Mouse (Mus musculus) forebrain, postnatal 0 days (tissue): ENCODE data around the gene Birc5. TPM values are rescaled to one million over a fixed set of nuclear protein-coding genes. Genes with fewer than 3 reads are reported as not detected.

Experiments used
- ATAC-seq: fragments of 200-750 bp; cut with Nextera tagmentation; 2 replicates; pipeline ENCODE4 v1.8.0; 2017; ENCODE audit warnings: mild to moderate bottlenecking, moderate library complexity
- DNase-seq: peaks from one replicate; pipeline ENCODE4 v3.0.0-alpha.2; 2015
- H3K27ac ChIP-seq: fragments of 300-500 bp; sonication (generic); 2 replicates; pipeline ENCODE4 v1.5.1; 2014; ENCODE audit warnings: low read depth, mild to moderate bottlenecking, antibody characterized with exemption, low read length, moderate library complexity, mixed read lengths
- H3K27me3 ChIP-seq: fragments of 300-500 bp; sonication (generic); 2 replicates; pipeline ENCODE4 v1.6.1; 2014; ENCODE audit warnings: mild to moderate bottlenecking, low read length, mixed read lengths; ENCODE audit not compliant: insufficient read depth
- H3K36me3 ChIP-seq: fragments of 300-500 bp; sonication (generic); 2 replicates; pipeline ENCODE4 v1.6.1; 2014; ENCODE audit warnings: mild to moderate bottlenecking, moderate library complexity; ENCODE audit not compliant: insufficient read depth
- H3K4me1 ChIP-seq: fragments of 300-500 bp; sonication (generic); 2 replicates; pipeline ENCODE4 v1.6.1; 2014; ENCODE audit warnings: antibody characterized with exemption; ENCODE audit not compliant: insufficient read depth
- H3K4me2 ChIP-seq: fragments of 300-500 bp; sonication (generic); 2 replicates; pipeline ENCODE4 v1.6.1; 2014; ENCODE audit warnings: low read depth, mild to moderate bottlenecking, moderate library complexity
- H3K4me3 ChIP-seq: fragments of 300-500 bp; sonication (generic); 2 replicates; pipeline ENCODE4 v1.5.1; 2014; ENCODE audit warnings: low read depth, low read length, mixed read lengths
- H3K9ac ChIP-seq: fragments of 300-500 bp; sonication (generic); 2 replicates; pipeline ENCODE4 v1.6.1; 2014; ENCODE audit warnings: mild to moderate bottlenecking
- H3K9me3 ChIP-seq: fragments of 300-500 bp; sonication (generic); 2 replicates; pipeline ENCODE4 v1.6.1; 2016; ENCODE audit warnings: low read length
- CTCF ChIP-seq: sonication (generic); IDR thresholded peaks from 2 replicates; pipeline ENCODE4 v1.5.1; 2016; ENCODE audit warnings: antibody characterized with exemption, control low read depth, low read depth
- WGBS: fragments of 180-500 bp; shearing (Covaris S2); extraction: QIAGEN DNeasy Blood & Tissue Kit; methylation state at CpG from one replicate; pipeline ENCODE4 v1.1.7; 2014; 5-methylcytosine and 5-hydroxymethylcytosine counted together
- polyA plus RNA-seq: library from polyadenylated mRNA; unstranded; fragments of >200 nt; fragmentation: Nextera tagmentation; extraction: Ambion mirVana; gene quantifications from 2 replicates; pipeline ENCODE4 v1.2.1, GENCODE M21; 2015
- total RNA-seq: library from RNA; depleted of rRNA; stranded (reverse); fragments of >200 nt; gene quantifications from 2 replicates; pipeline ENCODE4 v1.2.3, GENCODE M21; 2014

Gene Birc5
- total and polyA plus RNA-seq, 2 experiments from 2014 or later: 6.2 to 24.9 TPM

DNA sequence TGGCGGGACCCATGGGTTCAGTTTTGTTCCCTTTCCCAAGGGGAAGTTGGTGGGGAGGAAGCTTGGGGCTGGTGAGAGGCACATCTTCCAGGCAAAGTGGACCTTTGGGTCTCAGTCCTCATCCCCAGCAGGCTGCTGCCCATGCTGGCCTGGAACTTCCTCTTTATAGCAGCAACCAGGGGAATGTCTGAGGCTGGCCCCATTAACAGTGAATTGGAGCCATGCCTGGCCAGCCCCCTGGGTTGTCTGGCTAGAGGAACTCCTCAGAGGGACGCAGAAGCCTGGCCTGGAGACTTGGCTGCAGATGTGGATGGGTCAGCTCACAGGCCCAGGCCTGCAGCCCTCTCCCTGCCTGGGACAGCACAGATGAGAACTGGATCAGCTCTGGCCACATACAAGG lies 15.8 kb downstream of the Birc5 start:
- no peak for ATAC-seq
- no peak for DNase-seq
- no peaks in the 10 kb centered on the region for H3K9me3 ChIP-seq
- no peak overlapping the region for H3K9ac ChIP-seq
- no peak overlapping the region for H3K27ac ChIP-seq
- no peaks in the 10 kb centered on the region for H3K4me1 ChIP-seq
- H3K27me3 ChIP-seq: no peaks in the 10 kb centered on the region; the same call in 1 of the 2 replicates
- H3K36me3 ChIP-seq: no peaks in the 10 kb centered on the region
- H3K4me3 ChIP-seq: no peak overlapping the region
- no peak overlapping the region for H3K4me2 ChIP-seq
- WGBS: 79% methylated on average over 2 of the region's 2 CpGs
- TF ChIP-seq CTCF: no peak

GRCm38 (mm10) chr11:117865988-117866387 lies 16.9 kb downstream of the Birc5 start:
- Histone ChIP-seq H3K27ac (no peak overlapping the region), H3K9ac (no peak overlapping the region), H3K9me3 (no peaks in the 10 kb centered on the region), H3K27me3 (no peaks in the 10 kb centered on the region), H3K4me2 (no peak overlapping the region), H3K4me1 (0 out of 2 replicates have a peak, but pooled peaks cover 1% of the 10 kb centered on the region), H3K4me3 (no peak overlapping the region), H3K36me3 (no peaks in the 10 kb centered on the region)
- WGBS: 11% methylated on average over 6 of the region's 6 CpGs
- ATAC-seq (no peak), DNase-seq (no peak)
- no peak for TF ChIP-seq CTCF

DNA sequence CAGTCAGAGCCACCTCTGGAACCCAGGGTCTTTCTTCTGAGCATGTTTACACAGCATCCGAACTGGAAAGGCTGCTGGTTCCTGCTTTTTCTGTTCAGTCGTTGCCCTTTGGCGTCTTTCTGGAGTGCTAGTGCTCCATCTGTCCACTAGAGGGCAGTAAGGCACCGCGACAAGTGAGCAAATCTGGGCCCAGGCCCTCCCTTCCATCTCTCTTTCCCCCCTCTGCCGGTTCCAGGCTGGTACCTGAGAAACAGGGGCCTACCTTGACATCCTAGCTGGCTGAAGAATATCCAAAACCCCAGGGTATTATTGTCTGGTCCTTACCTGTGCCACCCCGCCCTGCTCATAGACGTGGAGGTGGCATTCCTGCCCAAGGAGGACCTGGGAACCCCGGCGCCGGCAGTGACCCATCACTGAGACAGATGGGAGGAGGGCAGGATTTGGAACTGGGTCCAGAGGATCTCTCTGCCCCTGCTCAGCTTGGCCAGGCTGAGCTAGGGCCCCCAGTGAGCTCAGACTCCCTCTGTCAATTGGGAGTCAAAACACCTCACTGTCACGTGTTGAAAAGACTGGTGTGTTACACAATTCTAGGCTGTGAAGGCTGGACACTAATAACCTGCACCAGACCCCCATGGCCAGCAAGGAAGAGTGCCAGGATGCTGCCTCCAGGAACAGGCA lies 21.8 kb downstream of the Birc5 start:
- H3K27ac ChIP-seq: no peak overlapping the region
- no peaks in the 10 kb centered on the region for H3K27me3 ChIP-seq
- H3K9ac ChIP-seq: peak overlapping the region; percentile 31; the same call in 1 of the 2 replicates
- peak overlapping the region; percentile 6; the same call in 1 of the 2 replicates for H3K4me2 ChIP-seq
- H3K36me3 ChIP-seq: no peaks in the 10 kb centered on the region
- 36% methylated on average over 12 of the region's 12 CpGs for WGBS
- no peak overlapping the region for H3K4me3 ChIP-seq
- H3K4me1 ChIP-seq: 0 out of 2 replicates have a peak, but pooled peaks cover 3% of the 10 kb centered on the region
- DNase-seq: peak; percentile 92
- H3K9me3 ChIP-seq: no peaks in the 10 kb centered on the region
- ATAC-seq: peak; percentile 73
- peak; percentile 99 for TF ChIP-seq CTCF

GRCm38 (mm10) chr11:117871376-117871775 lies 22.3 kb downstream of the Birc5 start:
- no peak for DNase-seq
- ATAC-seq: no peak
- Histone ChIP-seq H3K9me3 (no peaks in the 10 kb centered on the region), H3K4me1 (0 out of 2 replicates have a peak, but pooled peaks cover 3% of the 10 kb centered on the region), H3K27ac (no peak overlapping the region), H3K36me3 (no peaks in the 10 kb centered on the region), H3K4me2 (no peak overlapping the region), H3K4me3 (no peak overlapping the region), H3K9ac (no peak overlapping the region), H3K27me3 (no peaks in the 10 kb centered on the region)
- TF ChIP-seq CTCF: no peak
- 77% methylated on average over 5 of the region's 5 CpGs for WGBS

DNA sequence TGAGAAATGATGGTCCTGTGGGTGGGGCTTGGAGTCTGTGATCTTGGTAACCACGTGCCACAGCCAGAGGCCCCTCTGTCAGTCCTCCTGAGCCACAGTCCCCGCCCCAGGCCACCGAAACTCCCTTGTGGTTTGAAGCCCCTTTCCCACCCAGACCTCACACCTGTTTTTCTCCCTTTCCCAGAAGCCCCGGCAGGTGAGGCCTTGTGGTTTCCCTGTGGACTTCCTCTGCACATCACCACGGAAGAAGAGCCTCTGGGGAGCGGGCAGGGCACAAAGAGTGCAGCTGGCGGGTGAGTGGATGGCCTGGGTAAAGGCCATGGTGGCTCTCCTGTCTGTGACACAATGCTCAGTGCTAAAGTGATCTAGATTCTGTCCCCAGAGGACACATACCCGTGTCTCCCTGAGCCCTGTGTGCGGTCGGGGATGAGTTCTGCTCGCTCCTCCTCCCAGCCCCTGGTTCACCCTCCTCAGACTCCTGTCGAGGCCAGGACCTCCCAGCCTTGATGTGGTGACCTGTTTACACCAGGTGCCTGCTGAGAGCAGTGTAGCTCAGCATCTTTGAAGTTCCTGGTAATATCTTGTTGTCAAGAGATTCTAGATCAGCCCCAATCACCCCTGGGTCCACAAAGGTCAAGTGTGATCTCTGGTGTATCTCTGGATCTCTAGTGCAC lies 23.0 kb downstream of the Birc5 start:
- H3K4me2 ChIP-seq: peak overlapping the region; percentile 92; the same call in 1 of the 2 replicates
- no peak for DNase-seq
- 0 out of 2 replicates have a peak overlapping the region, but pooled peaks have one; percentile 71 for H3K9ac ChIP-seq
- no peak overlapping the region for H3K4me3 ChIP-seq
- no peak for TF ChIP-seq CTCF
- no peaks in the 10 kb centered on the region for H3K27me3 ChIP-seq
- no peak overlapping the region for H3K27ac ChIP-seq
- 0 out of 2 replicates have a peak, but pooled peaks cover 3% of the 10 kb centered on the region for H3K4me1 ChIP-seq
- no peaks in the 10 kb centered on the region for H3K9me3 ChIP-seq
- 69% methylated on average over 12 of the region's 12 CpGs for WGBS
- no peak for ATAC-seq
- no peaks in the 10 kb centered on the region for H3K36me3 ChIP-seq

DNA sequence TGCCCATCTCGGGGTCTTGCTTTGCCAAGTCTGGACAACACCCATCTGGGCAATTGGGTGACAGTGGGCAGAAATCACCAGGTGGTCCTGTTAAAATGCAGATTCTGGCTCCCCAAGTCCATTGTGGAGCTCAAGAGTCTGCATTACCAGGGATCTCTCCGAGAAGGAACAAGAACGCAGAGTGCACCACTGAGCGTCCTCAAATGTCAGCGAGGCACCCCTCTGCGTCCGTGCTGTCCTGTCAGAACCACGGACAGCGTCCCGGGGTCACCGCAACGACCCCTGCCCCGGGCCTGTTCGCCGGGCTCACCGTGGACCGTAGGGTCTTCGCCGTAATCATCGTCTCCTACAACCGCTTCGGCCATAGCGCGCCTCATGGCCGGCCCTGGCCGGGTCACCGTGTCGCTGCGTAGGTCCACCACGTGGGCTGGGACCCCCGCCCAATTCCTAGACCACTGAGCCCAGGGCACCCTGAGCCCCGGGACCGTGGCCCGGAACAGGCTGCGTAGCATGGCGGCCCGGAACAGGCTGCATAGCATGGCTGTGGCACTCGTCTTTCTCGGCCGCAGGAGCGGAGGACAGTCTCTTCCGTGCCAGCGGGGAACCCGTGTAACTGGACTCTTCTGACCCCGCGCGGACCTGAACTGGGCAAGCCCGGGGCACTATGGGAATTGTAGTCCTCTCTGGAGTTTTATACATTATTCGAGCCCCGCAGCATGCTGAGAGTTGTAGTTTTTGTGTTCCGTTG lies 24.0 kb downstream of the Birc5 start, which contains the start of gene Tha1:
Gene Tha1, minus strand, starts transcription at position 621 of the 748 bp plus-strand sequence.
- DNase-seq (peak; percentile 79), ATAC-seq (peak; percentile 84)
- Histone ChIP-seq H3K4me2 (peak within 1 kb of the TSS; percentile 92), H3K27ac (no peak within 1 kb of the TSS), H3K27me3 (no peaks in the 10 kb centered on the region), H3K9me3 (no peaks in the 10 kb centered on the region), H3K4me3 (peak within 1 kb of the TSS; percentile 68), H3K36me3 (no peaks in the 10 kb centered on the region), H3K4me1 (0 out of 2 replicates have a peak, but pooled peaks cover 3% of the 10 kb centered on the region), H3K9ac (peak within 1 kb of the TSS; percentile 71)
- TF ChIP-seq CTCF: no peak
- WGBS: 2% methylated on average over 51 of the region's 51 CpGs
